22 mouse cellular contexts compared by ENCODE assay signal in the genomic region with DNA sequence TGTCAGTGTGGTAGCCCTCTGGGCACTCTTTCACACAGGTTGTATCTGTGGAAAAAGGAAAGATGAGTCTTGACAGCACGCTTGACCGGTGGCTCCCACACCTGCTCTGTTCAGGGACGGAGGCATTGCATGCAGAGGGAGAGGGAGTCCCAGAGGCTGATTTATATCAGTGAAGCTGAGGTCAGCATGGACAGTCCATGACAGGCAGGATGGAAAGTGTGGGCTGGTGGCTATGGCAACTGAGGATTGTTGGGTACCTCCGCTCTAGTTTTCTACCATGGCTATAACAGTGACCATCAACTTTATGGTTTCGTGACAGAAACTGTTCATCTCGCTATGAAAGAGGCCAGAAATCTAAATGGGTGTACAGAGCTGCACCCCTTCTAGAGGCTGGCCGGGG. TPM values are rescaled to one million over a fixed set of nuclear protein-coding genes. Genes with fewer than 3 reads are reported as not detected.
DNase-seq lines count a peak whose midpoint lies in the region; ATAC-seq and TF ChIP-seq lines count a peak whose summit lies in the region.
"Had no signal": no experiment of that assay in that cellular context is flagged by ENCODE, and none has a peak within 500 bp of the region (broad histone marks: within the 10 kb centered on the region; RNA-seq: fewer than 3 reads in every experiment).

No protein-coding gene starts in this region.

- no peak overlapping the region for H3K4me2 ChIP-seq in forebrain, postnatal 0 days (ENCODE audit: low read depth)
- no peak overlapping the region for H3K4me2 ChIP-seq in forebrain, embryonic 13.5 days
- no peak overlapping the region for H3K4me2 ChIP-seq in hindbrain, postnatal 0 days (ENCODE audit: low read depth, low read length)
- H3K4me2 ChIP-seq in hindbrain, embryonic 12.5 days (replicated peaks): no peak overlapping the region
- H3K4me2 ChIP-seq in kidney, embryonic 16.5 days (replicated peaks; ENCODE audit: low read depth, low read length): no peak overlapping the region
- H3K4me2 ChIP-seq: embryonic facial prominence, embryonic 13.5 days; forebrain, embryonic 12.5 days; heart, embryonic 13.5 days had no signal

- no peaks in the 10 kb centered on the region for H3K36me3 ChIP-seq in forebrain, postnatal 0 days (ENCODE audit: insufficient read depth)
- no peaks in the 10 kb centered on the region for H3K36me3 ChIP-seq in forebrain, embryonic 13.5 days (ENCODE audit: poor library complexity, severe bottlenecking)
- no peaks in the 10 kb centered on the region for H3K36me3 ChIP-seq in hindbrain, postnatal 0 days (ENCODE audit: insufficient read depth, low read length)
- no peaks in the 10 kb centered on the region for H3K36me3 ChIP-seq in hindbrain, embryonic 12.5 days
- H3K36me3 ChIP-seq in kidney, embryonic 16.5 days (ENCODE audit: insufficient read depth, low read length): no peaks in the 10 kb centered on the region
- H3K36me3 ChIP-seq: embryonic facial prominence, embryonic 10.5 days; embryonic facial prominence, embryonic 13.5 days; forebrain, embryonic 12.5 days; heart, embryonic 13.5 days had no signal

- DNase-seq in forebrain, postnatal 0 days: no peak
- DNase-seq in hindbrain, postnatal 0 days (ENCODE audit: low spot score): no peak
- no peak for DNase-seq in kidney, postnatal 36 days
- DNase-seq: adrenal gland, adult 8-10 months; adrenal gland, postnatal 25 days; cerebellum, adult 8-10 months; embryo, embryonic 11 days; gastrocnemius, adult 2 months; gastrocnemius, postnatal 14 days; heart, adult 18-20 months; heart, postnatal 14 days; heart, postnatal 4 days had no signal

- peak; percentile 23; the same call in 1 of the 2 replicates for ATAC-seq in forebrain, postnatal 0 days
- no peak for ATAC-seq in forebrain, embryonic 13.5 days
- peak; percentile 59; the same call in 1 of the 2 replicates for ATAC-seq in hindbrain, postnatal 0 days
- ATAC-seq in hindbrain, embryonic 12.5 days (ENCODE audit: low FRiP score): no peak
- peak; percentile 61 for ATAC-seq in kidney, embryonic 16.5 days (ENCODE audit: low FRiP score, low TSS enrichment)
- ATAC-seq: activated CD4-positive, CD25-positive, alpha-beta regulatory T cell, adult 4 months; forebrain, embryonic 16.5 days had no signal

- no peak overlapping the region for H3K27ac ChIP-seq in forebrain, postnatal 0 days (ENCODE audit: low read depth, low read length)
- no peak overlapping the region for H3K27ac ChIP-seq in forebrain, embryonic 13.5 days
- no peak overlapping the region for H3K27ac ChIP-seq in hindbrain, postnatal 0 days
- no peak overlapping the region for H3K27ac ChIP-seq in hindbrain, embryonic 12.5 days
- no peak overlapping the region for H3K27ac ChIP-seq in kidney, embryonic 16.5 days (ENCODE audit: low read length)
- H3K27ac ChIP-seq: embryonic facial prominence, embryonic 10.5 days; embryonic facial prominence, embryonic 13.5 days; forebrain, embryonic 12.5 days; gastrocnemius, adult 2 months; heart, embryonic 13.5 days had no signal

- no peak for TF ChIP-seq CTCF in forebrain, postnatal 0 days (IDR thresholded peaks at IDR 0.05; ENCODE audit: low read depth)
- no peak for TF ChIP-seq CTCF in hindbrain, postnatal 0 days (IDR thresholded peaks at IDR 0.05; ENCODE audit: low read depth)

- H3K9ac ChIP-seq in forebrain, postnatal 0 days: no peak overlapping the region
- no peak overlapping the region for H3K9ac ChIP-seq in forebrain, embryonic 13.5 days
- no peak overlapping the region for H3K9ac ChIP-seq in hindbrain, postnatal 0 days (replicated peaks; ENCODE audit: low read length)
- no peak overlapping the region for H3K9ac ChIP-seq in hindbrain, embryonic 12.5 days
- H3K9ac ChIP-seq in kidney, embryonic 16.5 days (replicated peaks; ENCODE audit: low read length): no peak overlapping the region
- H3K9ac ChIP-seq: embryonic facial prominence, embryonic 13.5 days; forebrain, embryonic 12.5 days; heart, embryonic 13.5 days had no signal

- H3K4me3 ChIP-seq in forebrain, postnatal 0 days (ENCODE audit: low read depth, low read length): no peak overlapping the region
- no peak overlapping the region for H3K4me3 ChIP-seq in forebrain, embryonic 13.5 days
- no peak overlapping the region for H3K4me3 ChIP-seq in hindbrain, postnatal 0 days (ENCODE audit: low read length)
- H3K4me3 ChIP-seq in hindbrain, embryonic 12.5 days: no peak overlapping the region
- H3K4me3 ChIP-seq in kidney, embryonic 16.5 days (ENCODE audit: low read length): no peak overlapping the region
- H3K4me3 ChIP-seq: embryonic facial prominence, embryonic 10.5 days; embryonic facial prominence, embryonic 13.5 days; erythroblast, embryonic 14.5 days; forebrain, embryonic 12.5 days; gastrocnemius, adult 2 months; heart, embryonic 13.5 days had no signal

- no peaks in the 10 kb centered on the region for H3K4me1 ChIP-seq in forebrain, postnatal 0 days (ENCODE audit: insufficient read depth)
- H3K4me1 ChIP-seq in forebrain, embryonic 13.5 days: no peaks in the 10 kb centered on the region
- H3K4me1 ChIP-seq in hindbrain, postnatal 0 days (ENCODE audit: insufficient read depth, low read length): no peaks in the 10 kb centered on the region
- no peaks in the 10 kb centered on the region for H3K4me1 ChIP-seq in hindbrain, embryonic 12.5 days
- H3K4me1 ChIP-seq in kidney, embryonic 16.5 days (ENCODE audit: insufficient read depth, low read length): no peaks in the 10 kb centered on the region
- H3K4me1 ChIP-seq: embryonic facial prominence, embryonic 10.5 days; embryonic facial prominence, embryonic 13.5 days; forebrain, embryonic 12.5 days; heart, embryonic 13.5 days had no signal

- WGBS in forebrain, postnatal 0 days: 92% methylated on average over 7 of the region's 7 CpGs
- WGBS in forebrain, embryonic 13.5 days: 91% methylated on average over 7 of the region's 7 CpGs
- 87% methylated on average over 7 of the region's 7 CpGs for WGBS in hindbrain, postnatal 0 days
- 90% methylated on average over 7 of the region's 7 CpGs for WGBS in hindbrain, embryonic 12.5 days
- 55% methylated on average over 7 of the region's 7 CpGs for WGBS in kidney, embryonic 16.5 days

- no peaks in the 10 kb centered on the region for H3K27me3 ChIP-seq in forebrain, postnatal 0 days (ENCODE audit: insufficient read depth, low read length)
- no peaks in the 10 kb centered on the region for H3K27me3 ChIP-seq in forebrain, embryonic 13.5 days
- no peaks in the 10 kb centered on the region for H3K27me3 ChIP-seq in hindbrain, postnatal 0 days (ENCODE audit: insufficient read depth, low read length)
- H3K27me3 ChIP-seq in hindbrain, embryonic 12.5 days: no peaks in the 10 kb centered on the region
- H3K27me3 ChIP-seq in kidney, embryonic 16.5 days (ENCODE audit: insufficient read depth, low read length): no peaks in the 10 kb centered on the region
- H3K27me3 ChIP-seq: embryonic facial prominence, embryonic 13.5 days; forebrain, embryonic 12.5 days; heart, embryonic 13.5 days had no signal

- H3K9me3 ChIP-seq in forebrain, postnatal 0 days (ENCODE audit: low read length): no peaks in the 10 kb centered on the region
- H3K9me3 ChIP-seq in forebrain, embryonic 13.5 days (replicated peaks): no peaks in the 10 kb centered on the region
- H3K9me3 ChIP-seq in hindbrain, postnatal 0 days (ENCODE audit: low read length): no peaks in the 10 kb centered on the region
- H3K9me3 ChIP-seq in hindbrain, embryonic 12.5 days (replicated peaks): no peaks in the 10 kb centered on the region
- H3K9me3 ChIP-seq in kidney, embryonic 16.5 days (ENCODE audit: low read length): no peaks in the 10 kb centered on the region
- H3K9me3 ChIP-seq: embryonic facial prominence, embryonic 10.5 days; embryonic facial prominence, embryonic 13.5 days; forebrain, embryonic 12.5 days; heart, embryonic 13.5 days had no signal

RNA-seq across cellular contexts. Expression of gene Rfk, which starts 58.2 kb away (rescaled TPM):
- total RNA-seq in forebrain, postnatal 0 days (2014; rRNA removed): 41.7 and 51.8 TPM in 2 replicates
- 56.2 and 83.1 TPM in 2 replicates for polyA plus RNA-seq in forebrain, postnatal 0 days (2015; fragmentation: Nextera tagmentation; extraction: Ambion mirVana)
- polyA plus RNA-seq in forebrain, embryonic 13.5 days (2015; fragmentation: Nextera tagmentation; extraction: Ambion mirVana): 73.5 and 78.1 TPM in 2 replicates
- 60.3 and 61.8 TPM in 2 replicates for total RNA-seq in hindbrain, postnatal 0 days (2014; rRNA removed)
- polyA plus RNA-seq in hindbrain, postnatal 0 days (2015; fragmentation: Nextera tagmentation; extraction: Ambion mirVana): 104 and 106 TPM in 2 replicates
- polyA plus RNA-seq in hindbrain, embryonic 12.5 days (2016; fragmentation: Nextera tagmentation; extraction: Ambion mirVana): 89.0 and 93.8 TPM in 2 replicates
- 78.6 and 79.5 TPM in 2 replicates for polyA plus RNA-seq in kidney, embryonic 16.5 days (2015; fragmentation: Nextera tagmentation; extraction: Ambion mirVana)

Comparison
In these comparisons a context has a peak if more than half of its experiments do, and no peak if none do; other contexts are left out.
1. ATAC-seq: peak in forebrain, postnatal 0 days (single experiment), hindbrain, postnatal 0 days (single experiment) and kidney, embryonic 16.5 days (single experiment); none in forebrain, embryonic 13.5 days (single experiment) and hindbrain, embryonic 12.5 days (single experiment).